Mouse (Mus musculus) gastrocnemius, postnatal 10 days (tissue): Measurements from ENCODE around the gene Fam184b. TPM values are rescaled to one million over a fixed set of nuclear protein-coding genes. Genes with fewer than 3 reads are reported as not detected.
"Not testable (repeated sequence)": the region's sequence is repeated elsewhere in the genome, so short reads cannot be mapped to it uniquely, and the experiment has no call there.

ENCODE experiments used
- DNase-seq: peaks from one replicate; pipeline ENCODE4 v3.0.0; 2021; ENCODE audit warnings: mixed read lengths
- long read RNA-seq, 2 experiments: library from polyadenylated mRNA; stranded (forward); transcript quantifications; one replicate each; pipeline ENCODE4 v2.0.0; 2021
- total RNA-seq, 2 experiments: library from RNA; stranded (reverse); gene quantifications; 2 replicates each; pipeline ENCODE4 v1.2.3; 2021

Fam184b gene
- total RNA-seq: 1 to 10 TPM; 2.0 to 2.3 TPM
- long read RNA-seq, experiment 1, full-length matches to known transcripts: 3 of 3 reads
- long read RNA-seq, experiment 1, partial matches to known transcripts: 0 of 3 reads
- long read RNA-seq, experiment 1, other reads (novel, unspliced or antisense): 0 of 3 reads
- long read RNA-seq, experiment 2, full-length matches to known transcripts: 2 of 2 reads
- long read RNA-seq, experiment 2, partial matches to known transcripts: 0 of 2 reads
- long read RNA-seq, experiment 2, other reads (novel, unspliced or antisense): 0 of 2 reads

- DNase-seq: peak; percentile 21
Observed at GRCm38 (mm10) chr5:45638806-45639714, at the start of gene Fam184b. TSS of gene Fam184b (minus strand) at chr5:45639614.

- DNase-seq: no peak
Observed at GRCm38 (mm10) chr5:45689152-45689551, 49.7 kb upstream of the Fam184b start.

GRCm38 (mm10) chr5:45686223-45686622 is 46.8 kb upstream of the Fam184b start:
- DNase-seq: no peak

GRCm38 (mm10) chr5:45685243-45685642 is 45.8 kb upstream of the Fam184b start:
- DNase-seq: no peak

- DNase-seq: no peak
Observed at GRCm38 (mm10) chr5:45683388-45683787, 44.0 kb upstream of the Fam184b start.

- DNase-seq: no peak
Observed at GRCm38 (mm10) chr5:45679955-45680354, 40.5 kb upstream of the Fam184b start.

GRCm38 (mm10) chr5:45677639-45678038 is 38.2 kb upstream of the Fam184b start:
- DNase-seq: no peak

GRCm38 (mm10) chr5:45675032-45675431 is 35.6 kb upstream of the Fam184b start:
- DNase-seq: no peak

GRCm38 (mm10) chr5:45670894-45671494 is 31.6 kb upstream of the Fam184b start:
- DNase-seq: no peak

- DNase-seq: no peak
Observed at GRCm38 (mm10) chr5:45670280-45670670, 30.9 kb upstream of the Fam184b start.

- DNase-seq: peak; percentile 99
Observed at GRCm38 (mm10) chr5:45669598-45670279, 30.3 kb upstream of the Fam184b start, which contains the start of gene Ncapg. TSS of gene Ncapg (plus strand) at chr5:45669919.

- no peak for DNase-seq
Observed at GRCm38 (mm10) chr5:45669234-45669597, 29.8 kb upstream of the Fam184b start.

GRCm38 (mm10) chr5:45668831-45669230 is 29.4 kb upstream of the Fam184b start:
- DNase-seq: no peak

GRCm38 (mm10) chr5:45668324-45668723 is 28.9 kb upstream of the Fam184b start:
- no peak for DNase-seq

- DNase-seq: not testable (repeated sequence)
Observed at GRCm38 (mm10) chr5:45658406-45658805, 19.0 kb upstream of the Fam184b start.

- no peak for DNase-seq
Observed at GRCm38 (mm10) chr5:45651026-45651703, 11.8 kb upstream of the Fam184b start.

- DNase-seq: no peak
Observed at GRCm38 (mm10) chr5:45639715-45640092, 290 bp upstream of the Fam184b start.

- no peak for DNase-seq
Observed at GRCm38 (mm10) chr5:45638378-45638777, 1.0 kb downstream of the Fam184b start.

GRCm38 (mm10) chr5:45629470-45629869 is 9.9 kb downstream of the Fam184b start:
- no peak for DNase-seq

GRCm38 (mm10) chr5:45627771-45628170 is 11.6 kb downstream of the Fam184b start:
- DNase-seq: no peak

- DNase-seq: no peak
Observed at GRCm38 (mm10) chr5:45621511-45621910, 17.9 kb downstream of the Fam184b start.

- no peak for DNase-seq
Observed at GRCm38 (mm10) chr5:45599056-45599455, 40.4 kb downstream of the Fam184b start.
